Mouse (Mus musculus) midbrain, postnatal 0 days (tissue): Measurements from ENCODE around the gene H2-Ke6. TPM values are rescaled to one million over a fixed set of nuclear protein-coding genes. Genes with fewer than 3 reads are reported as not detected.

Source experiments
- ATAC-seq: fragments of 200-750 bp; cut with Nextera tagmentation; 2 replicates; pipeline ENCODE4 v1.8.0; 2017; ENCODE audit warnings: moderate number of reproducible peaks, mild to moderate bottlenecking, moderate TSS enrichment, moderate library complexity; ENCODE audit not compliant: low FRiP score
- DNase-seq: peaks from one replicate; pipeline ENCODE4 v3.0.0-alpha.2; 2015; ENCODE audit warnings: low spot score
- H3K27ac ChIP-seq: fragments of 300-500 bp; sonication (generic); 2 replicates; pipeline ENCODE4 v1.5.1; 2014; ENCODE audit warnings: low read depth, mild to moderate bottlenecking, low read length, mixed read lengths
- H3K27me3 ChIP-seq: fragments of 300-500 bp; sonication (generic); 2 replicates; pipeline ENCODE4 v1.6.1; 2014; ENCODE audit warnings: low read length, control low read depth, mixed read lengths; ENCODE audit not compliant: insufficient read depth
- H3K36me3 ChIP-seq: fragments of 300-500 bp; sonication (generic); 2 replicates; pipeline ENCODE4 v1.6.1; 2014; ENCODE audit warnings: low read length, control low read depth, mixed read lengths; ENCODE audit not compliant: insufficient read depth
- H3K4me1 ChIP-seq: fragments of 300-500 bp; sonication (generic); 2 replicates; pipeline ENCODE4 v1.6.1; 2014; ENCODE audit warnings: mild to moderate bottlenecking, control low read depth, antibody characterized with exemption, low read length, mixed read lengths; ENCODE audit not compliant: insufficient read depth
- H3K4me2 ChIP-seq: fragments of 300-500 bp; sonication (generic); 2 replicates; pipeline ENCODE4 v1.6.1; 2014; ENCODE audit warnings: low read depth, mild to moderate bottlenecking, low read length, mixed read lengths; ENCODE audit not compliant: poor library complexity, severe bottlenecking
- H3K4me3 ChIP-seq: fragments of 300-500 bp; sonication (generic); 2 replicates; pipeline ENCODE4 v1.5.1; 2014; ENCODE audit warnings: low read depth, mild to moderate bottlenecking, low read length, moderate library complexity
- H3K9ac ChIP-seq: fragments of 300-500 bp; sonication (generic); replicated peaks from 2 replicates; pipeline ENCODE4 v1.6.1; 2014; ENCODE audit warnings: mild to moderate bottlenecking, low read length, moderate library complexity, mixed read lengths; ENCODE audit not compliant: poor library complexity, severe bottlenecking
- H3K9me3 ChIP-seq: fragments of 300-500 bp; sonication (generic); 2 replicates; pipeline ENCODE4 v1.6.1; 2016; ENCODE audit warnings: low read length, control low read depth
- CTCF ChIP-seq: IDR thresholded peaks from 2 replicates; pipeline ENCODE4 v1.5.1; 2016; ENCODE audit warnings: antibody characterized with exemption, mild to moderate bottlenecking
- WGBS: fragments of 180-500 bp; shearing (Covaris S2); extraction: QIAGEN DNeasy Blood & Tissue Kit; methylation state at CpG from one replicate; pipeline ENCODE4 v1.1.7; 2014; 5-methylcytosine and 5-hydroxymethylcytosine counted together
- polyA plus RNA-seq: library from polyadenylated mRNA; unstranded; fragments of >200 nt; fragmentation: Nextera tagmentation; extraction: Ambion mirVana; gene quantifications from 2 replicates; pipeline ENCODE4 v1.2.1, GENCODE M21; 2015
- total RNA-seq: library from RNA; depleted of rRNA; stranded (reverse); fragments of >200 nt; gene quantifications from 2 replicates; pipeline ENCODE4 v1.2.3, GENCODE M21; 2014

H2-Ke6 gene
- total and polyA plus RNA-seq, 2 experiments from 2014 or later, result 53.6 to 58.4 TPM

GRCm38 (mm10) chr17:34032174-34032632 is 4.3 kb upstream of the H2-Ke6 start:
- DNase-seq (peak; percentile 51), ATAC-seq (0 out of 2 replicates have a peak, but pooled peaks have one; percentile 1)
- H3K9me3 ChIP-seq, result no peaks in the 10 kb centered on the region
- H3K27ac ChIP-seq, result peak overlapping the region; percentile 97
- peak overlapping the region; percentile 96 for H3K9ac ChIP-seq
- H3K27me3 ChIP-seq, result no peaks in the 10 kb centered on the region
- WGBS, result under 1% methylated on average over 34 of the region's 48 CpGs
- peaks cover 24% of the 10 kb centered on the region for H3K4me1 ChIP-seq
- H3K4me2 ChIP-seq, result peak overlapping the region; percentile 97
- H3K36me3 ChIP-seq, result peaks cover 30% of the 10 kb centered on the region
- peak overlapping the region; percentile 70 for H3K4me3 ChIP-seq
- TF ChIP-seq CTCF, result no peak

GRCm38 (mm10) chr17:34031465-34032173 is 3.8 kb upstream of the H2-Ke6 start, which contains the start of the genes Slc39a7 and Rxrb:
Slc39a7 (minus strand) TSS chr17:34031682.
Rxrb (plus strand) TSS chr17:34031812.
- DNase-seq (peak; percentile 97), ATAC-seq (peak; percentile 82)
- Histone ChIP-seq H3K36me3 (peaks cover 26% of the 10 kb centered on the region), H3K4me2 (peak within 1 kb of the TSS; percentile 97), H3K9me3 (no peaks in the 10 kb centered on the region), H3K4me1 (peaks cover 27% of the 10 kb centered on the region), H3K27me3 (no peaks in the 10 kb centered on the region), H3K27ac (peak within 1 kb of the TSS; percentile 97), H3K9ac (peak within 1 kb of the TSS; percentile 96), H3K4me3 (peak within 1 kb of the TSS; percentile 70)
- TF ChIP-seq CTCF, result no peak
- WGBS, result under 1% methylated on average over 53 of the region's 88 CpGs

- H3K4me2 ChIP-seq, result peak overlapping the region; percentile 97
- peaks cover 19% of the 10 kb centered on the region for H3K36me3 ChIP-seq
- H3K27me3 ChIP-seq, result no peaks in the 10 kb centered on the region
- peak overlapping the region; percentile 70 for H3K4me3 ChIP-seq
- TF ChIP-seq CTCF, result 0 out of 2 replicates have a peak, but pooled peaks have one; percentile 5
- WGBS, result 5% methylated on average over 20 of the region's 20 CpGs
- H3K9me3 ChIP-seq, result no peaks in the 10 kb centered on the region
- H3K4me1 ChIP-seq, result peaks cover 28% of the 10 kb centered on the region
- H3K9ac ChIP-seq, result peak overlapping the region; percentile 96
- ATAC-seq, result no peak
- DNase-seq, result no peak
- H3K27ac ChIP-seq, result peak overlapping the region; percentile 97
Observed at GRCm38 (mm10) chr17:34030861-34031326, 3.0 kb upstream of the H2-Ke6 start.

GRCm38 (mm10) chr17:34029890-34030595 is 2.2 kb upstream of the H2-Ke6 start:
- DNase-seq, result no peak
- Histone ChIP-seq H3K27ac (no peak overlapping the region), H3K9me3 (no peaks in the 10 kb centered on the region), H3K27me3 (no peaks in the 10 kb centered on the region), H3K4me3 (peak overlapping the region; percentile 70), H3K36me3 (peaks cover 16% of the 10 kb centered on the region), H3K9ac (peak overlapping the region; percentile 96), H3K4me2 (peak overlapping the region; percentile 97), H3K4me1 (peaks cover 37% of the 10 kb centered on the region)
- ATAC-seq, result no peak
- 52% methylated on average over 21 of the region's 21 CpGs for WGBS
- no peak for TF ChIP-seq CTCF

GRCm38 (mm10) chr17:34029150-34029889 is 1.5 kb upstream of the H2-Ke6 start:
- Histone ChIP-seq H3K36me3 (peaks cover 16% of the 10 kb centered on the region), H3K4me1 (peaks cover 37% of the 10 kb centered on the region), H3K4me3 (no peak overlapping the region), H3K9ac (peak overlapping the region; percentile 96; the same call in 1 of the 2 replicates), H3K27me3 (no peaks in the 10 kb centered on the region), H3K27ac (no peak overlapping the region), H3K4me2 (peak overlapping the region; percentile 97), H3K9me3 (no peaks in the 10 kb centered on the region)
- 80% methylated on average over 18 of the region's 18 CpGs for WGBS
- DNase-seq (no peak), ATAC-seq (no peak)
- no peak for TF ChIP-seq CTCF
